Mouse (Mus musculus): ENCODE results near the gene Myb. TPM values are rescaled to one million over a fixed set of nuclear protein-coding genes. Genes with fewer than 3 reads are reported as not detected.

Gene Myb
- total and polyA plus RNA-seq, 2 experiments: 0.09 to 0.10 TPM

DNA sequence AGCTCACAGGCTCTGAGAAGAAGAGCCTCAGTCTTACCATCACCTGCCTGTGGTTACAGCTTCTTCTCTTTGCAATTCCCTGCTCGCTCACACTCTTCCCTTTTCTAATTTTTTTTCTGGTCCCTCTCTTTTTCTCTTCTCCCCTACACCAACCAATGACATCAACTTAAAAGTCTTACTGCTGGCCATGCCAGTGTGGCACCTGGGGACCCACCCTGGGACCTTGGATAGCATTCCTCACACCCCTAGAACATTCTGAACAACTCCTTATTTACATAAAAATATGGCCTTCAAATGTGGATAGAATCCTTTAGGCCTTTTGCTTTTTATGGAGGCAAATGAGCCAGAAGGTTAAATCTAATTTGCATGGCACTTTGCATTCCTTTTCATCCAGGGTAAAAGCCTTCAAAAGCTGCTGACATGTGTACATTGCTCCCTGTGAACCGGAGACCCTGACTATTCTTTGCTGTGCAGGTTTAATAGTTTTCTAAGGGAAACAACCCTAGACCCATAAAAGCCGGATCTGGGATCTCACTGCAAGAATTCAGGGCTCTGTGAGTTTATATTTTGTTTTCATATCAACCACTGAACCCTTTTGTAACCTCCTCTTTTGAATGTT, 73.1 kb downstream of the Myb start:
- H3K9ac ChIP-seq (ENCODE audit: low read depth, low read length): no peak overlapping the region
- 87% methylated on average over 3 of the region's 3 CpGs for WGBS
- H3K4me3 ChIP-seq (ENCODE audit: insufficient read depth, low read depth, low read length): no peak overlapping the region
- no peaks in the 10 kb centered on the region for H3K4me1 ChIP-seq (ENCODE audit: control insufficient read depth, insufficient read depth, low read length)
- H3K27me3 ChIP-seq (ENCODE audit: control insufficient read depth, insufficient read depth, low read length): no peaks in the 10 kb centered on the region
- no peaks in the 10 kb centered on the region for H3K36me3 ChIP-seq (ENCODE audit: control insufficient read depth, insufficient read depth, low read length)
- DNase-seq (ENCODE audit: extremely low read depth, low read depth, low spot score): no peak
- no peak overlapping the region for H3K27ac ChIP-seq (replicated peaks; ENCODE audit: insufficient read depth, low read depth, low read length)
- TF ChIP-seq CTCF (IDR thresholded peaks at IDR 0.05; ENCODE audit: low read depth, low read length) (no peak), POLR2A (IDR thresholded peaks at IDR 0.05; ENCODE audit: extremely low read depth, insufficient read depth, low read length) (no peak)
- no peaks in the 10 kb centered on the region for H3K79me2 ChIP-seq (ENCODE audit: control insufficient read depth, insufficient read depth, low read length)

- TF ChIP-seq CTCF (IDR thresholded peaks at IDR 0.05; ENCODE audit: low read depth, low read length) (no peak), POLR2A (IDR thresholded peaks at IDR 0.05; ENCODE audit: extremely low read depth, insufficient read depth, low read length) (no peak)
- 84% methylated on average over 5 of the region's 5 CpGs for WGBS
- no peak overlapping the region for H3K9ac ChIP-seq (ENCODE audit: low read depth, low read length)
- no peak overlapping the region for H3K27ac ChIP-seq (replicated peaks; ENCODE audit: insufficient read depth, low read depth, low read length)
- H3K79me2 ChIP-seq (ENCODE audit: control insufficient read depth, insufficient read depth, low read length): no peaks in the 10 kb centered on the region
- no peaks in the 10 kb centered on the region for H3K36me3 ChIP-seq (ENCODE audit: control insufficient read depth, insufficient read depth, low read length)
- H3K27me3 ChIP-seq (ENCODE audit: control insufficient read depth, insufficient read depth, low read length): no peaks in the 10 kb centered on the region
- no peaks in the 10 kb centered on the region for H3K4me1 ChIP-seq (ENCODE audit: control insufficient read depth, insufficient read depth, low read length)
- no peak for DNase-seq (ENCODE audit: extremely low read depth, low read depth, low spot score)
- no peak overlapping the region for H3K4me3 ChIP-seq (ENCODE audit: insufficient read depth, low read depth, low read length)
These were observed 75.7 kb downstream of the Myb start for GRCm38 (mm10) chr10:21085044-21085443.

DNA sequence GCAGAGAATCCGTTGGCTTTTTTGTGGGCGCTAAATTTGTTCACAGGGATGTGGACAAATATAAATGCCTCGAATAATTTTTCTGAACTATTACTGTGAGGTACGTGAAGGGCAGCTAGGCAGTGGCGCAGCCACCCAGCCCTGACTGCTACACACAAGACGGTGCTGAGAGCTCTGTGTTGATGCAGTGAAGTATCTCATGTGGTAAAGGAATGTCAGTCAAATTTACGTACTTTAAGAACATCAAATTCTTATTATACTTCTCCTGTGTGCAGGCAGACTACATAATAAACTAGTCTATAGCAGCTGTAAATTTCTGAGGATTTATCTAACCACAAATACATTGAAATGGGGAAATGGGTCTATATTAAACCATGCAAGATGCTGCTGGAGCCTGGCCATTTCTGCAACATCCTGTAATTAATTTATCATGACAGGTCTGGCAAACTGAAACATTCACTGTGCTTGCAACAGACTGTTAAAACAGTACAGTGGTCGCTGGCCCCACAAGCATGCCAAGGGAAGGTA, 77.3 kb downstream of the Myb start:
- Histone ChIP-seq H3K9ac (ENCODE audit: low read depth, low read length) (no peak overlapping the region), H3K4me1 (ENCODE audit: control insufficient read depth, insufficient read depth, low read length) (no peaks in the 10 kb centered on the region), H3K36me3 (ENCODE audit: control insufficient read depth, insufficient read depth, low read length) (no peaks in the 10 kb centered on the region), H3K4me3 (ENCODE audit: insufficient read depth, low read depth, low read length) (no peak overlapping the region), H3K27me3 (ENCODE audit: control insufficient read depth, insufficient read depth, low read length) (no peaks in the 10 kb centered on the region), H3K79me2 (ENCODE audit: control insufficient read depth, insufficient read depth, low read length) (no peaks in the 10 kb centered on the region), H3K27ac (replicated peaks; ENCODE audit: insufficient read depth, low read depth, low read length) (no peak overlapping the region)
- DNase-seq (ENCODE audit: extremely low read depth, low read depth, low spot score): no peak
- WGBS: 83% methylated on average over 8 of the region's 8 CpGs
- TF ChIP-seq CTCF (IDR thresholded peaks at IDR 0.05; ENCODE audit: low read depth, low read length) (no peak), POLR2A (IDR thresholded peaks at IDR 0.05; ENCODE audit: extremely low read depth, insufficient read depth, low read length) (no peak)

DNA sequence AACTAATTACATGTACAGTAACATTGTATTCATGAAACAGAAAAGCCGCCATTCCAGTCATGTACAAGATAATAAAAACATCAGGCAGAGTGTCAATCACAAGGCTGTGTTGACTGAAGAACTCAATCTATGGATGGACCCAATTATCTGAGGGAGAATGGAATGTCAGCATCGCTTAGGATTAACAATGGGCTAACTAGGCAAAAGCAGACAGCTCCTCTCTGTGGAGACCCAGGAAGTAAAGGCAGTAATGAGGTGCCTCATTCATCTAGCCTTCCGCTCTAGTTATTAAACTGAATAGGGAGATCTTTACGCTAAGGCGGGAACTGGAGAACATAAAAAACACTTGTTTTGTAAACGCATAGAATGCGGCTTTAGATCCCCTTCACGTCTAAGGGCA, 78.3 kb downstream of the Myb start:
- Histone ChIP-seq H3K36me3 (ENCODE audit: control insufficient read depth, insufficient read depth, low read length) (no peaks in the 10 kb centered on the region), H3K79me2 (ENCODE audit: control insufficient read depth, insufficient read depth, low read length) (no peaks in the 10 kb centered on the region), H3K4me3 (ENCODE audit: insufficient read depth, low read depth, low read length) (no peak overlapping the region), H3K9ac (ENCODE audit: low read depth, low read length) (no peak overlapping the region), H3K27me3 (ENCODE audit: control insufficient read depth, insufficient read depth, low read length) (no peaks in the 10 kb centered on the region), H3K4me1 (ENCODE audit: control insufficient read depth, insufficient read depth, low read length) (no peaks in the 10 kb centered on the region), H3K27ac (replicated peaks; ENCODE audit: insufficient read depth, low read depth, low read length) (no peak overlapping the region)
- 88% methylated on average over 8 of the region's 8 CpGs for WGBS
- no peak for DNase-seq (ENCODE audit: extremely low read depth, low read depth, low spot score)
- TF ChIP-seq POLR2A (IDR thresholded peaks at IDR 0.05; ENCODE audit: extremely low read depth, insufficient read depth, low read length): no peak
- TF ChIP-seq CTCF (IDR thresholded peaks at IDR 0.05; ENCODE audit: low read depth, low read length): no peak

- H3K27me3 ChIP-seq (ENCODE audit: control insufficient read depth, insufficient read depth, low read length): no peaks in the 10 kb centered on the region
- H3K27ac ChIP-seq (replicated peaks; ENCODE audit: insufficient read depth, low read depth, low read length): no peak overlapping the region
- WGBS: 76% methylated on average over 14 of the region's 14 CpGs
- H3K79me2 ChIP-seq (ENCODE audit: control insufficient read depth, insufficient read depth, low read length): no peaks in the 10 kb centered on the region
- H3K4me1 ChIP-seq (ENCODE audit: control insufficient read depth, insufficient read depth, low read length): no peaks in the 10 kb centered on the region
- H3K36me3 ChIP-seq (ENCODE audit: control insufficient read depth, insufficient read depth, low read length): no peaks in the 10 kb centered on the region
- no peak overlapping the region for H3K9ac ChIP-seq (ENCODE audit: low read depth, low read length)
- H3K4me3 ChIP-seq (ENCODE audit: insufficient read depth, low read depth, low read length): no peak overlapping the region
- TF ChIP-seq CTCF (IDR thresholded peaks at IDR 0.05; ENCODE audit: low read depth, low read length): no peak
- TF ChIP-seq POLR2A (IDR thresholded peaks at IDR 0.05; ENCODE audit: extremely low read depth, insufficient read depth, low read length): no peak
- peak; percentile 13 for DNase-seq (ENCODE audit: extremely low read depth, low read depth, low spot score)
These were observed 83.5 kb downstream of the Myb start for GRCm38 (mm10) chr10:21077151-21077719.

GRCm38 (mm10) chr10:21076731-21077130, 84.1 kb downstream of the Myb start:
- Histone ChIP-seq H3K27me3 (ENCODE audit: control insufficient read depth, insufficient read depth, low read length) (no peaks in the 10 kb centered on the region), H3K4me1 (ENCODE audit: control insufficient read depth, insufficient read depth, low read length) (no peaks in the 10 kb centered on the region), H3K9ac (ENCODE audit: low read depth, low read length) (no peak overlapping the region), H3K27ac (replicated peaks; ENCODE audit: insufficient read depth, low read depth, low read length) (no peak overlapping the region), H3K36me3 (ENCODE audit: control insufficient read depth, insufficient read depth, low read length) (no peaks in the 10 kb centered on the region), H3K4me3 (ENCODE audit: insufficient read depth, low read depth, low read length) (no peak overlapping the region), H3K79me2 (ENCODE audit: control insufficient read depth, insufficient read depth, low read length) (no peaks in the 10 kb centered on the region)
- DNase-seq (ENCODE audit: extremely low read depth, low read depth, low spot score): no peak
- WGBS: 85% methylated on average over 7 of the region's 7 CpGs
- TF ChIP-seq POLR2A (IDR thresholded peaks at IDR 0.05; ENCODE audit: extremely low read depth, insufficient read depth, low read length) (no peak), CTCF (IDR thresholded peaks at IDR 0.05; ENCODE audit: low read depth, low read length) (no peak)

Measured in liver, adult 2 months (tissue).